Mouse (Mus musculus): ENCODE results near the gene Gas2l1. TPM values are rescaled to one million over a fixed set of nuclear protein-coding genes. Genes with fewer than 3 reads are reported as not detected.

Gene Gas2l1
- 28.4 and 31.8 TPM in 2 replicates for polyA plus RNA-seq (2011; ENCODE audit: insufficient read depth, insufficient read length, low read depth, missing spikeins)

DNA sequence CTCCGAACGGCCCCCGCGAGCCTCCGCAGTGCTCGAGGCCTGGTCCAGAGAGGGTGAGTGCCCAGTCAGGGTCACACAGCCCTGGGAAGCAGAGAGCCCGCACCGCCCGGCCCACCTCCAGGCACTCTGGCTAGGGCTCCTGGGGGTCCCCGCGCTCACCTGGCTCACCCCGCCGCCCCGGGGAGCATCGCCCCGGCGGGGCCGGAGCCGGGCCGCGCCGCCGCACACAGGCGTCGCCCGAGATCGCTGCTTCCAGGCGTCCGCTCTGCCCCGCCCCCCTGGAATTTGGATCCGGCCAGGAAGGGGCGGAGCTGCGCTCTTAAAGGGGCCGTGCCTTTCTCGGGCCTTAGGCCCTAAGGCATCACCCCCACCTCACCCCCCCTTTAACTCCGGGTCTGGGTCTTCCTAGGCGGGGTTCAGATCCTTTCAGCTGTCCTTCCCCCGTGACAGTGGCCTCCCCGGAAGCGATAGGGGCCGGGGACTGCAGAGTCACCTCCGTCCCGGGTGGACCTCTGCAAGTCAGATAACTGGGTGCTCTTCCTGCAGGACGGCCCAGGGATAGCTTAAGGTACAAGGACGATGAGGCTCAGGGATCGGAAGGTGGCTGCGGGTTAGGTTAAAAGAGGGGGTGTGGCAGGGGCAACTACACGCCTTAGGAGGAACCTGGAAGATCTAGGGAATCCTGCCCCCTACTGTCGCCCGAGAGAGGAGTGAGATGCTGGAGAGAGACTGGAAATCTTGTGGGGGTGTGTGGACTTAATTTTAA lies at the start of gene Gas2l1:
Gas2l1 (minus strand) TSS at position 272 of the 766 bp plus-strand sequence.
- Histone ChIP-seq H3K9me3 (replicated peaks; ENCODE audit: control insufficient read depth, insufficient read depth, low read length, poor library complexity, severe bottlenecking) (no peaks in the 10 kb centered on the region), H3K4me1 (ENCODE audit: control insufficient read depth, insufficient read depth, low read length) (peaks cover 4% of the 10 kb centered on the region), H3K9ac (ENCODE audit: low read depth, poor library complexity, severe bottlenecking) (peak within 1 kb of the TSS; percentile 85), H3K4me3 (ENCODE audit: low read depth, low read length) (peak within 1 kb of the TSS; percentile 78), H3K27me3 (ENCODE audit: control insufficient read depth, insufficient read depth, low read length, poor library complexity, severe bottlenecking) (no peaks in the 10 kb centered on the region), H3K36me3 (ENCODE audit: control insufficient read depth, insufficient read depth, low read length, poor library complexity, severe bottlenecking) (peaks cover 16% of the 10 kb centered on the region), H3K27ac (ENCODE audit: insufficient read depth, low read length) (peak within 1 kb of the TSS; percentile 3; the same call in 1 of the 2 replicates)
- peak; percentile 72 for TF ChIP-seq CTCF (IDR thresholded peaks at IDR 0.05; ENCODE audit: low read depth, low read length)
- no peak for TF ChIP-seq EP300 (IDR thresholded peaks at IDR 0.05; ENCODE audit: insufficient read depth, low read depth, low read length)
- no peak for TF ChIP-seq POLR2A (IDR thresholded peaks at IDR 0.05; ENCODE audit: insufficient read depth, low read length)

DNA sequence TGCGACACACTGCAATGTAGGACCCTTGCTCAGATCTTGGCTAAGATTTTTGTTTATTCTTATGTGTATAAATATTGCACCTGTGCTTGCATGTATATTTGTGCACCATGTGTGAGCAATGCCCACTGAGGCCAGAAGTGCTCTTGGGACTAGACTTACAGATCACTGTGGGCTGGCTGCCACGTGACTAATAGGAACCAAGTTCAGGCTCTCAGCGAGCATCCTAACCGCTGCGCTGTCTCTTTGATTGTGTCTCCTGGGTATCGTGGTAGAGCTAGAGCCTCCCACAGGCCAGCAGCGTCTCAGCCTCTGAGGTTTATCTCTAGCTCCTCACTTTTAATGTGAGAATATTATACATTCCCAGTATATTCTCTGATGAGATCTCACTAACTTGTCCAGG lies 48.5 kb upstream of the Gas2l1 start:
- H3K4me1 ChIP-seq (ENCODE audit: control insufficient read depth, insufficient read depth, low read length), result no peaks in the 10 kb centered on the region
- H3K9ac ChIP-seq (ENCODE audit: low read depth, poor library complexity, severe bottlenecking), result no peak overlapping the region
- H3K4me3 ChIP-seq (ENCODE audit: low read depth, low read length), result no peak overlapping the region
- no peaks in the 10 kb centered on the region for H3K9me3 ChIP-seq (replicated peaks; ENCODE audit: control insufficient read depth, insufficient read depth, low read length, poor library complexity, severe bottlenecking)
- no peaks in the 10 kb centered on the region for H3K36me3 ChIP-seq (ENCODE audit: control insufficient read depth, insufficient read depth, low read length, poor library complexity, severe bottlenecking)
- no peak overlapping the region for H3K27ac ChIP-seq (ENCODE audit: insufficient read depth, low read length)
- H3K27me3 ChIP-seq (ENCODE audit: control insufficient read depth, insufficient read depth, low read length, poor library complexity, severe bottlenecking), result no peaks in the 10 kb centered on the region
- TF ChIP-seq POLR2A (IDR thresholded peaks at IDR 0.05; ENCODE audit: insufficient read depth, low read length) (no peak), EP300 (IDR thresholded peaks at IDR 0.05; ENCODE audit: insufficient read depth, low read depth, low read length) (no peak), CTCF (IDR thresholded peaks at IDR 0.05; ENCODE audit: low read depth, low read length) (no peak)

DNA sequence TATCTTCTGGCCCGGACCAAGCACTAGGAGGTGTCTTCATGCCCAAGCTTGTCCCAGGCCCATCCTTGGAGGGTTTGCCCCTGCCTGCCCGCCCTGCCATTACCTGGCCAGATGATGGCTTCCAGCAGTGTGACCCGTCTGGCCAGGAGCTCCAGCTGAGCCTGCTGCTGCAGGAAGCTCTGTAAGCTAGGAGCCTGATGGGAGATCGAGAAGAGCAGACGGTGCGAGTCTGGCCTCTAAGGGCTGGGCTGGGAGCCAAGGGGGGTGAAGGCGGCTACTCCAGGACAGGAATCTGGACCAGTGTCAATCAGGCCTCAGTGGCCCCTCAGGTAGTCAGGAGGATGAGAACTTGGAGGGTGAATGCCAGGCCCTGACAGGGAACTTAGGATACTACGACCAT lies 44.3 kb upstream of the Gas2l1 start:
- Histone ChIP-seq H3K27me3 (ENCODE audit: control insufficient read depth, insufficient read depth, low read length, poor library complexity, severe bottlenecking) (no peaks in the 10 kb centered on the region), H3K9me3 (replicated peaks; ENCODE audit: control insufficient read depth, insufficient read depth, low read length, poor library complexity, severe bottlenecking) (no peaks in the 10 kb centered on the region), H3K4me1 (ENCODE audit: control insufficient read depth, insufficient read depth, low read length) (no peaks in the 10 kb centered on the region), H3K4me3 (ENCODE audit: low read depth, low read length) (no peak overlapping the region), H3K27ac (ENCODE audit: insufficient read depth, low read length) (no peak overlapping the region), H3K9ac (ENCODE audit: low read depth, poor library complexity, severe bottlenecking) (no peak overlapping the region), H3K36me3 (ENCODE audit: control insufficient read depth, insufficient read depth, low read length, poor library complexity, severe bottlenecking) (no peaks in the 10 kb centered on the region; the same call in none of the 2 replicates)
- no peak for TF ChIP-seq EP300 (IDR thresholded peaks at IDR 0.05; ENCODE audit: insufficient read depth, low read depth, low read length)
- no peak for TF ChIP-seq CTCF (IDR thresholded peaks at IDR 0.05; ENCODE audit: low read depth, low read length)

DNA sequence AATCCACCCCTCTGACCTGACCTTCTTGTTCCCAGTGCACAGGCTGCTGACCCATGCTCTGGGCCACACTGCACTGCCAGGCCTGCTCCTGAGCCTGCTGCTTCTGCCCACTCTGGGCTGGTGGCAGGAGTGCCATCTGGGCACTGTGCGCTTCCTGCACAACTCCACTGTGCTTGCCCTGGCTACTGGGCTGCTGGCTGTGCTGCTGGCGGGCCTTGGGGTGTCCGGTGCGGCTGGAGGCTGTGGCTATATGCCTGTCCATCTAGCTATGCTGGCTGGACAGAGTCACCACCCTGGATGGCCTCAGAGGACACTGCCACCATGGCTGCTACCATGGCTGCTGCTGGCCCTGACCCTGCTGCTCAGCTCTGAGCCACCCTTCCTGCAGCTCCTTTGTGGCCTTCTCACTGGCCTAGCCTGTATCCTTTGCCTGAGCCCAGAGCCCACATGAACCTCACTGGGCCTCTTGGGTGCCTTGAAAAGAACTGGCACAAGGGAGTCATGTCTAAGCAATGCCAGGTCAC lies 38.9 kb upstream of the Gas2l1 start:
- TF ChIP-seq EP300 (IDR thresholded peaks at IDR 0.05; ENCODE audit: insufficient read depth, low read depth, low read length), result no peak
- TF ChIP-seq CTCF (IDR thresholded peaks at IDR 0.05; ENCODE audit: low read depth, low read length), result no peak
- no peak for TF ChIP-seq POLR2A (IDR thresholded peaks at IDR 0.05; ENCODE audit: insufficient read depth, low read length)
- H3K4me3 ChIP-seq (ENCODE audit: low read depth, low read length), result no peak overlapping the region
- peaks cover 4% of the 10 kb centered on the region for H3K36me3 ChIP-seq (ENCODE audit: control insufficient read depth, insufficient read depth, low read length, poor library complexity, severe bottlenecking)
- no peaks in the 10 kb centered on the region for H3K27me3 ChIP-seq (ENCODE audit: control insufficient read depth, insufficient read depth, low read length, poor library complexity, severe bottlenecking)
- H3K9ac ChIP-seq (ENCODE audit: low read depth, poor library complexity, severe bottlenecking), result no peak overlapping the region
- no peak overlapping the region for H3K27ac ChIP-seq (ENCODE audit: insufficient read depth, low read length)
- no peaks in the 10 kb centered on the region for H3K9me3 ChIP-seq (replicated peaks; ENCODE audit: control insufficient read depth, insufficient read depth, low read length, poor library complexity, severe bottlenecking)
- H3K4me1 ChIP-seq (ENCODE audit: control insufficient read depth, insufficient read depth, low read length), result peaks cover 3% of the 10 kb centered on the region

DNA sequence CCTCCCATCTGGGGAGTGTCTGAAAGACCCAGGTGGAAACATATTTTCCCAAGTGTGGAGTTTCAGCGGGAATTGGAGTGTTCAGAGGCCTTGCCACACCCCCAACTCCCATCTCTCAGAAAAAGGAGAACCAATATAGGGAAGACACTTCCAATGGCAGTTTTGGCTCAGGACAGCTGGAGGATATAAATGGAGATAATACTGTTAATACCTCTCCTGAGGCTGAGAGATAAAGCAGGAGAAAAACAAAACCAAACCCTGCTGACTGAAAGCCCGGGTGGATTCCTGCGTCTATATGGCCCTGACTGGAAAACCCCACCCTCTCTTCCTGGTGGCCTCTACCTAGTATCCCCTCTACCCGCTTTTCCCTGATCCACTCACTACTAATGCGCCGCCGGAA lies 37.3 kb upstream of the Gas2l1 start:
- TF ChIP-seq POLR2A (IDR thresholded peaks at IDR 0.05; ENCODE audit: insufficient read depth, low read length) (no peak), EP300 (IDR thresholded peaks at IDR 0.05; ENCODE audit: insufficient read depth, low read depth, low read length) (no peak), CTCF (IDR thresholded peaks at IDR 0.05; ENCODE audit: low read depth, low read length) (no peak)
- H3K36me3 ChIP-seq (ENCODE audit: control insufficient read depth, insufficient read depth, low read length, poor library complexity, severe bottlenecking), result peaks cover 4% of the 10 kb centered on the region
- H3K27me3 ChIP-seq (ENCODE audit: control insufficient read depth, insufficient read depth, low read length, poor library complexity, severe bottlenecking), result no peaks in the 10 kb centered on the region
- H3K9me3 ChIP-seq (replicated peaks; ENCODE audit: control insufficient read depth, insufficient read depth, low read length, poor library complexity, severe bottlenecking), result no peaks in the 10 kb centered on the region
- no peak overlapping the region for H3K4me3 ChIP-seq (ENCODE audit: low read depth, low read length)
- H3K9ac ChIP-seq (ENCODE audit: low read depth, poor library complexity, severe bottlenecking), result no peak overlapping the region
- H3K4me1 ChIP-seq (ENCODE audit: control insufficient read depth, insufficient read depth, low read length), result peaks cover 3% of the 10 kb centered on the region
- H3K27ac ChIP-seq (ENCODE audit: insufficient read depth, low read length), result no peak overlapping the region

DNA sequence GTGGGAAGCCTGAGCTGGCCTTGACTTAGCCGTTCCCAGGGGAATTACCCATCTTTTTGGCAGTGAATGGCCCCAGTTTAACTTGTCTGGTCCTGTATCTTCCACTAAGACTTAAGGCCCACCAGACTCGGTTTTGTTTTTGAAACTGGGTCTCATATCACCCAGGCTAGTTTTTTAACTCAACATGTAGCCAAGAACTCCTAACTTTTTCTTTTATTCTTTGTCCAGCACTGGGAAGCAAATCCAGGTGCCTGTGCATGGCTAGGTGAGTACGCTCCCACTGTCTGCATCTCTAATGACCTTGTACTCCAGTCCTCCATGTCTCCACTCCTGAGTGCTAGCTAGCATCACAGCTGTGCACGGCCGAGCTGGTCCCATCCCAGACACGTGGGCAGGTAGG lies 36.5 kb upstream of the Gas2l1 start:
- peak overlapping the region; percentile 13; the same call in 1 of the 2 replicates for H3K27ac ChIP-seq (ENCODE audit: insufficient read depth, low read length)
- no peaks in the 10 kb centered on the region for H3K9me3 ChIP-seq (replicated peaks; ENCODE audit: control insufficient read depth, insufficient read depth, low read length, poor library complexity, severe bottlenecking)
- no peak overlapping the region for H3K4me3 ChIP-seq (ENCODE audit: low read depth, low read length)
- H3K4me1 ChIP-seq (ENCODE audit: control insufficient read depth, insufficient read depth, low read length), result peaks cover 3% of the 10 kb centered on the region
- no peak overlapping the region for H3K9ac ChIP-seq (ENCODE audit: low read depth, poor library complexity, severe bottlenecking)
- no peaks in the 10 kb centered on the region for H3K27me3 ChIP-seq (ENCODE audit: control insufficient read depth, insufficient read depth, low read length, poor library complexity, severe bottlenecking)
- H3K36me3 ChIP-seq (ENCODE audit: control insufficient read depth, insufficient read depth, low read length, poor library complexity, severe bottlenecking), result peaks cover 4% of the 10 kb centered on the region
- TF ChIP-seq EP300 (IDR thresholded peaks at IDR 0.05; ENCODE audit: insufficient read depth, low read depth, low read length) (no peak), CTCF (IDR thresholded peaks at IDR 0.05; ENCODE audit: low read depth, low read length) (no peak), POLR2A (IDR thresholded peaks at IDR 0.05; ENCODE audit: insufficient read depth, low read length) (no peak)
